ENCODE assay signal across 8 mouse cellular contexts in the genomic region with DNA sequence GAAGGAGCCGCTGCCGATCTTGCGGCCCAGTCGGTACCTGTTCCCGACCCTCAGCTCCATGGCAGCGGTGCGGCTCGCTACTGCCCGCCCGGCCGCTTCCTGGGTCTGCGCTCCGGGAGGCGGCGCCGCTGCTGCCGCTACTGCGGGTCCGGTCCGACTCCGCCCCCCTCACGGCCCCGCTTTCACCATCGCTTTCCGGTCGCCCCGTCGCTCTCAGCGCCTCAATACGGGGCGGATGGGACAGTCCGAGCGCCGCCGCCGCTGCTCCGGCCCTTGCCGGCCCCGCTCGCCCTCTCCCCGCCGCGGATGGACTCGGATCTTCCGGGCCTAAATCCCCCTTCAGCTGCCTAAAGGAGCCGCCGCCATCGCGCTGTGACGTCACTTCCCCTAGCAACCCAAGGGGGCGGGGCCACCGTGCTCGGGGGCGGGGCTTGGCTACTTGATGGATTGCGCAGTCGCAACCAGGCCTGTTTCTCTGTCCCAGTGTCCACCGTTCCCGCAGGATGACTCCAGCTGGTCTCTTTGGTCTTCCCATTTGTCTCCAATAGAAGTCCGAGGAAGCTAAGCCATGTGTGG. TPM values are rescaled to one million over a fixed set of nuclear protein-coding genes. Genes with fewer than 3 reads are reported as not detected.
A peak's percentile ranks its signal among the peaks of the same experiment; 100 is the strongest.
DNase-seq lines count a peak whose midpoint lies in the region; ATAC-seq lines count a peak whose summit lies in the region.

A gene (minus strand): TSS at position 380 of the 576 bp plus-strand sequence.

- DNase-seq in NIH3T3 (ENCODE audit: low read depth), result peak; percentile 97
- DNase-seq in cerebellum, postnatal 10 days, result peak; percentile 100
- peak; percentile 95 to 100 for DNase-seq in frontal cortex, postnatal 14 days (ENCODE audit: low spot score in 2 of 2)
- peak; percentile 100 for DNase-seq in layer of hippocampus, postnatal 25 days (ENCODE audit: extremely low spot score in 1 of 2, low spot score in 1 of 2)
- DNase-seq in lung, postnatal 25 days (ENCODE audit: low spot score), result peak; percentile 96
- peak; percentile 99 for DNase-seq in retina, embryonic 14.5 days (ENCODE audit: low spot score)
- peak; percentile 100 for DNase-seq in thymus, postnatal 4 days

- peaks cover 5% of the 10 kb centered on the region for H3K36me3 ChIP-seq in hindbrain, embryonic 13.5 days

- peaks cover 59% of the 10 kb centered on the region for H3K4me1 ChIP-seq in hindbrain, embryonic 13.5 days (replicated peaks)

- peak within 1 kb of the TSS; percentile 81 for H3K4me2 ChIP-seq in hindbrain, embryonic 13.5 days

- ATAC-seq in hindbrain, embryonic 13.5 days (ENCODE audit: low FRiP score), result peak; percentile 82

- under 1% methylated on average over 59 of the region's 59 CpGs for WGBS in hindbrain, embryonic 13.5 days

- peak within 1 kb of the TSS; percentile 97 for H3K27ac ChIP-seq in hindbrain, embryonic 13.5 days

- no peaks in the 10 kb centered on the region for H3K27me3 ChIP-seq in hindbrain, embryonic 13.5 days

- peak within 1 kb of the TSS; percentile 100 for H3K9ac ChIP-seq in hindbrain, embryonic 13.5 days

- no peaks in the 10 kb centered on the region for H3K9me3 ChIP-seq in hindbrain, embryonic 13.5 days

- H3K4me3 ChIP-seq in hindbrain, embryonic 13.5 days, result peak within 1 kb of the TSS; percentile 99

RNA-seq across cellular contexts. Expression of the gene that starts here (rescaled TPM):
- 147 and 148 TPM in 2 replicates for polyA plus RNA-seq in hindbrain, embryonic 13.5 days (2015; fragmentation: Nextera tagmentation; extraction: Ambion mirVana)
- total RNA-seq in layer of hippocampus, postnatal 25 days (2021), result 100 to 1,000 TPM; 127 to 128 TPM

Comparison
In these comparisons a context has a peak if more than half of its experiments do, and no peak if none do; other contexts are left out.
1. Peak in every context shown above with its lines: DNase-seq, ATAC-seq, H3K4me3 ChIP-seq and H3K27ac ChIP-seq.